Mouse (Mus musculus): ENCODE data around the gene Eef1g.
"Not testable (repeated sequence)": the region's sequence is repeated elsewhere in the genome, so short reads cannot be mapped to it uniquely, and the experiment has no call there.

Eef1g gene

DNA sequence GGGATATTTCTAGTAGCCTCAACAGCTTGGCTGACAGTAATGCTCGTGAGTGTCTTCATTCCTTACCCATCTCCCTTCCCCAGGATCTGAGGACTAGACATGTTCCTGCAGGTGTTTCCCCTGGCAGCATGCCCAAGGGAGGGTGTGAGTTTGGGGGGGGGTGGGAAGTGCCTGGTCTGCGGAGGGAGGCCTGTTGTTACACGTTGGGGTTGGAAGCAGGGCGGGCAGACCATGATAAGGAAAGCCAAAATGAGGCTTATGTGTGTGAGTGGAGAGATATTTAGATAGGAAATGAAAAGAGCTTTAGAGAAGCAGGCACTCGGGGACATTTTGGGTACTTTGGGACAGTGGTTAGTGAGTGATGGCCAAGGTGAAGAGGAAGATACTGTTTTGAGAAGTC lies 22.8 kb upstream of the Eef1g start:
- CTCF ChIA-PET: interaction anchor here (0.7 kb wide), 1 partner anchor 26 kb away, joined by 5 read pairs; no protein-coding TSS in a partner anchor

DNA sequence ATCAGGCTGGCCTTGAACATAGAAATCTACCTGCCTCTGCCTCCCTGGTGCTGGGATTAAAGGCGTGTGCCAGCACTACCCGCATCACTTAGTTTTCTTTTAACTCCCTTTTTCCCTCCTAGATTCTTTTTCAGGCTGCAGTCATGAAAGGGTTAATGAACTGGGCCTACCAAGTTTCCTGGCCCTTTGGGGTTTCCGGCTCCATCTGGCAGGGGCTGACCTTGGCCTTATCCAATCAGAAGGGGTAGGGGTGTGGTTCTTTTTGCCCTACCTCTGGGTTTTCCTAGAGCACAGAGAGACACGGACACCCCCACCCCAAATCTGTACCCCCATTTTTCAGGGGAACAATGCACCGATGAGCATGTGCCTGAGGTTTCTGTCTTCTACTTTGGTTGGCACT lies 22.1 kb upstream of the Eef1g start:
- CTCF ChIA-PET: no interaction called here

DNA sequence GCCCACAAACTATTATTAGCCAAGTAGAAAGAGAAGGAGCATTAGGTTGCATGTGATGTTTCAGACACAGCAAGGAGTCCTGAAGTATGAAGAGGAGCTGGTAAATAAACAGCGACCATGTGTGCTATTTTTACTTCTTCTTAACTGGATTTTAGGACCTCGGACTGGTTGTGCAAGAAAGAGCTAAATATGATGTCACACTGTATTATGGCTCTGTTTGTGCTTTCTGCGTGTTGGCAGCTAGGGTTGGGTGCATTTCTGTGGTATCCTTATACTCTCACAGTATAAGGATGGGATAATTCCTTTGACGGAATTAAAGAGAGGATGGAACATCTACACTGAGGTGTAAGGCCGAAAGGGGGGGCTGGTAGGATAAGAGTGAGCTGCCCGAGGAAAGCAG lies 21.6 kb upstream of the Eef1g start:
- CTCF ChIA-PET: interaction anchor here (0.6 to 0.7 kb wide), 3 partner anchors 23 to 217 kb away, joined by 3 to 6 read pairs (median 5); no protein-coding TSS in a partner anchor

DNA sequence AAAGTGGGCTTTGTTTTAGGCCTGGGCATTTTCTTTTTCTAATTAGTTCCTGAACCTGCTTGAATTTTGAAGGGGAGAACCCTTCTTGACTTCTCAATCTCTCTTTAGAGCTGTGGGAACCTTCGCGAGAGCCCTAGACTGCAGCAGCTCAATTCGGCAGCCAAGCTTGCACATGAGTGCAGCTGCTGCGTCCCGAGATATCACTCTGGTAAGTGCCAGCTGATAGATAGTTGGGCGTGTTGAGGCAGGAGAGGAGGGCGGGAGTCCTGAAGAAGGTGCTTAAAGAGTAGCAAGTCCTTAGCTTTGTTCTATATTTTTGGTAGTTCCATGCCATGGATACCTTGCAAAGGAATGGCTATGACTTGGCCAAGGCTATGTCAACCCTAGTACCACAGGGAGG lies 19.9 kb upstream of the Eef1g start:
- CTCF ChIA-PET: no interaction called here

DNA sequence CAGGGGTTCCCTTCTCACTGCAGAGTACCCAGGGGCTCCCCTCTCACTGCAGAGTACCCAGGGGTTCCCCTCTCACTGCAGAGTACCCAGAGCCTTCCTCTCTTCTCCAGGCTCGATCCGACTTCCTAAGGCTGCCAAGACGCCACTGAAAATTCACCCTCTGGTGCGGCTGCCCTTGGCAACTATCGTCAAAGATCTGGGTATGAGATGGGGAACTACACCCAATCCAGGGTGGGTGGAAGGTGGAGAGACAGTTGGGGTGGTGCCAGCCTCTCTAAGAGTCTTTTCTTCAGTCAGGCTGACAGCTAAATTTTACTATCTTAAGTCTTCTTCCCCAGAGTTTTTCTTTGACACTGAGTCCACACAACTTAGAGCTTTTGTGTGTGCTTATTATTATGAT lies 16.7 kb upstream of the Eef1g start:
- CTCF ChIA-PET: no interaction called here

DNA sequence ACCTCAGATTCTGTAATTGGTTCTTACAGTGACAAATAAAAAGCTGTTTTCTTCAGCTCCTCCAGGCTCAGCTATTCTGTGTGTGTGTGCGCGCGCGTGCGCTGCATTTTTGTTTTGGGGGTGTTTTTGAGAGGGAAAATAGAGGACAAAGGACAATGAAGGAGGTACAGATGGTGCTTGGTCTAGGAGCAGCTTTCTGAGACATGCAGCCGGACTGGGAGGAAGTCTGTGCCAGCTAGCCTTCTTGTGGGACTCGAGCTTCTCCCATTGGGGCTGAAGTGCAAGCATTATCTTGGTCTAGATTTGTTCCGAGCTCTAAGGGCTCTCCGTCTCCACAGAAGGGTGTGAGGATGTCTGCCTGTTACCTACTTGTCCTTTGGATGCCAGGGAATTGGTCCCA lies 14.6 kb upstream of the Eef1g start:
- CTCF ChIA-PET: interaction anchor here (1.0 to 1.4 kb wide), 2 partner anchors 10 to 23 kb away, joined by 3 read pairs; partner anchors contain the start of gene Mta2

DNA sequence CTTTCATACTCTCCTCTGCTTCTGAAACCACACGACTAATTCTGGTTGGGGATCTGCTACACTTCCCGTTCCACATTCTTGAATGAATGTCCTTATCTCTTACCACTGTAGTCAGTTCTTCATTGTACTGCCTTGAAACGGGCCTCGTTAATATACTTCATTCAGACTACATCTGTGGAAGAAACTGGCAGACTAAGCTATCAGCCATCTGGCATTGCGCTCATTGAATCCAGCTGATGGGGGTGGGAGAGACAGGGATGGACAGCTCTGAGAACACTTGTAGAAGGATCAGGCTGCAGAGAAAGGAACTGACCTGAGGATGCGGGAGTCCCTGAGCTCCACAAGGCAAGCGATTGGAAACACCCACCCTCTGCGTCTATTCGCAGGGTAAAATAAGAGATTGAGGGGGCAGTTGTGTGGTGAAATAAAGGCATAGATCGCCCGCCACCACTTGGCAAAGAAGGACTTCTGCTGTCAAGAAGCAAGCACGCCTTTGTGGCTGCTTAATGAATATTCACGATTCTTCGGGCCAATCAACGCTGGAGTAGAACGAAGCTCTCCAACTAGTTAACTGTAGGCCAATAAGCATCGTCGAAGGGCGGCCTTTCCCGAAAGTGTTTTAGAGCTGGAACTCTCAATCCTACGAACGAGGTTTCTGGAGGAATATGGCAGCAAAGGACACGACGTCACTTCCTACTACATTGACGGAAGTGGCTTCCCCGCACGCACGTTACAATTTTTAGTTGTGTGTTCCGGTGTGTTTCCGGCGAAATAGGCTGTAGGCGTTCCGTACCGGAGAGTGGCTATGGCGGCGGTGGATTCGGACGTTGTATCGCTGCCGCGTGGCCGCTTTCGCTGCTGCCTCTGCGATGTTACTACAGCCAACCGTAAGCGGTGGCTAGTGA lies 13.5 kb upstream of the Eef1g start, which contains the start of gene Tut1:
Tut1 (plus strand) TSS at position 713 of the 905 bp plus-strand sequence.
- CTCF ChIA-PET: interaction anchor here (0.5 to 1.2 kb wide), 4 partner anchors 13 to 109 kb away, joined by 3 to 6 read pairs (median 4); partner anchors contain the start of gene Eef1g

DNA sequence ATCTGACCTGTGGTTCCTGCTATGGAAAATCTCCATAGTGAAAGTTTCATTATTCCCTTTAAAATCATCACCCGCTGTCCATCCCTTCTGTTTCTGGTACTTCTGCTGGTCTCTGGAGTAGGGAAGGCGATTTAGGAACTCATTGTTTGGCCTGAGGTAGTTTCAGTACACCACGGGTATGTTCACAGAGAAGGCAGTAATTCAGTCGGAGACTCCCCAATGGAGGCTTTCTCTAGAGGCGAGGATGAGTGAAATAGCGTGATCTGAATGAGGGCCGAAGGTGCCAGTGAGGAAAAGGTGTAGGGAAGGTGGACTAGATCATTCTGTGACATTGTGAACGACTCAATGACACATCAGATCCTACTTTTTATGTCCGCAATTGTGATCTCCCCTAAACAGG lies 12.7 kb upstream of the Eef1g start:
- CTCF ChIA-PET: interaction anchor here (0.5 to 1.2 kb wide), 4 partner anchors 12 to 123 kb away, joined by 4 to 9 read pairs (median 7); partner anchors contain the start of gene Eef1g

DNA sequence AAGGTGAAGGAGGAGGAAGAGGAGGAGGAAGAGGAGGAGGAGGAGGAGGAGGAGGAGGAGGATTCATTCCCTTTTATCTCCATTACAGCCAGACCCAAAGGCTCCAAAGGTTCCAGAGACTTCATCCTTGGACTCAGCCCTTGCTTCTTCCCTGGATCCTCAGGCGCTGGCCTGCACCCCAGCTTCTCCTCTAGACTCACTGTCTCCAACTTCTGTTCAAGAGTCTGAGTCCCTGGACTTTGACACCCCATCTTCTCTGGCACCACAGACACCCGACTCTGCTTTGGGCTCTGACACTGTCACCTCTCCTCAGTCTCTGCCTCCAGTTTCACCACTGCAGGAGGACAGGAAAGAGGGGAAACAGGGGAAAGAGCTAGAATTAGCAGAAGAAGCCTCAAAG lies 4.6 kb upstream of the Eef1g start:
- CTCF ChIA-PET: interaction anchor here (1.1 kb wide), 1 partner anchor 199 kb away, joined by 3 read pairs; no protein-coding TSS in a partner anchor

DNA sequence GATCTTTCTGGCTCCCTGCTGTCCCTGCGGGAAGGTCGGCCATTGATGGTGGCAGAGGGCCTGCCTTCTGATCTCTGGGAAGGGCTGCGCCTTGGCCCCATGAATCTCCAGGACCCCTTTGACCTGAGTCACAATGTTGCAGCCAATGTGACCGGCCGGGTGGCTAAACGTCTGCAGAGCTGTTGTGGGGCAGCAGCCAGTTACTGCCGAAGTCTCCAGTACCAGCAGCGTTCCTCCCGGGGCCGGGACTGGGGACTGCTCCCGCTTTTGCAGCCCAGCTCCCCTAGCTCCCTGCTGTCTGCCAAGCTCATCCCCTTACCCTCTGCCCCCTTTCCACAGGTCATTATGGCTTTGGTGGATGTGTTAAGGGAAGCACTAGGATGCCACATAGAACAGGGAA lies 1.8 kb upstream of the Eef1g start:
- CTCF ChIA-PET: interaction anchor here (1.0 kb wide), 1 partner anchor 35 kb away, joined by 3 read pairs; no protein-coding TSS in a partner anchor

DNA sequence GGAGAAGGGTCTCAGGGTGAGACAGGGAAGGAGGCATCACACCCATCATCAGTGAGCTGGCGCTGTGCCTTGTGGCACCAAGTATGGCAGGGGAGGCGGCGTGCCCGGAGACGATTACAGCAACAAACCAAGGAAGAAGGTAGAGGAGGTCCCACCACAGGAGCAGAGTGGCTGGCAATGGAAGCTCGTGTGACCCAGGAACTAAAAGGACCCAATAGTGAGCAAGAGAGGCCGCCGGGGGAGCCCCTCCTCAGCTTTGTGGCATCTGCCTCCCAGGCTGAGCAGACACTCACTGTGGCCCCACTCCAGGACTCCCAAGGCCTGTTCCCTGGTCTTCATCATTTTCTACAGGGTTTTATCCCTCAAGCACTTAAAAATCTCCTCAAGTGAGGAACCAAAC lies 1.1 kb upstream of the Eef1g start:
- CTCF ChIA-PET: interaction anchor here (0.7 to 1.4 kb wide), 2 partner anchors 12 to 237 kb away, joined by 5 to 6 read pairs; partner anchors contain the start of gene Tut1

DNA sequence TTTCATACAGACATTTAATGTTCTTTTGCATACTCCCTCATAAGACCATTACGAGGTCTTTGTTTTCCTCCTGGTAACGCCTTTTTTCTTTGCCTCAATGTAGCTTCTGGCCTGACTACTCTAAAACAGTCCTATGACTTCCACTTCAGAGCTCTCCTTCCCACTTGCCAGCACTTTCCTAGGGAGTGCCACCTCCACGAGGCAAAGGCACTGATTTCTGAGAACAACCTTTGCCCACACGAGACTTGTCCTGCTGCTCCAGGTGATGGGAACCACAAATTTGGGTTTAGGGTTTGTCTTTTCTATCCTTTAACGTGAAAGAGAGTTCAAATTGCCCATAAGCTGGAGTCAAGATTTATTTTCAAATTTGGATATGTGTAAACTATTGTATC lies 647 bp upstream of the Eef1g start:
- CTCF ChIA-PET: interaction anchor here (0.7 to 1.4 kb wide), 2 partner anchors 13 to 238 kb away, joined by 5 to 6 read pairs; partner anchors contain the start of gene Tut1

DNA sequence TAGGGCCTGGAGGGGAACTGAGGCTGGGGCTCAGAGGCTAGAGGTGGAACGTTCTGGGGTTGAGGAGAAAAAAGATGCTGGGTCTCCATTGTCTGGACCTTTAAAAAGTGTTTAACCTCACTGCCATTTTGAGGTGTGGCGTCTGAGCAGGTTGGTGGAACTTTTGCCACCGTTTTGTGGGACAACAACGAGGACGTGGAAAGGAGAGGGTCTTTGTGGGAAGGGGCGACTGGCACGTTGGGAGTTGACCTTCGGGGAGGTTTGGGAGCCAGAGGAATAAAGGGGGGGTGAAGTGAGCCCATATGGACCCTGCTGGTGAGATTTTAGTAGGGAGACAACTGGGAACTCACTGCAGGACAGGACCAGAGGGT lies 517 bp downstream of the Eef1g start:
- CTCF ChIA-PET: interaction anchor here (1.4 kb wide), 1 partner anchor 14 kb away, joined by 6 read pairs; the partner anchor contains the start of gene Tut1

DNA sequence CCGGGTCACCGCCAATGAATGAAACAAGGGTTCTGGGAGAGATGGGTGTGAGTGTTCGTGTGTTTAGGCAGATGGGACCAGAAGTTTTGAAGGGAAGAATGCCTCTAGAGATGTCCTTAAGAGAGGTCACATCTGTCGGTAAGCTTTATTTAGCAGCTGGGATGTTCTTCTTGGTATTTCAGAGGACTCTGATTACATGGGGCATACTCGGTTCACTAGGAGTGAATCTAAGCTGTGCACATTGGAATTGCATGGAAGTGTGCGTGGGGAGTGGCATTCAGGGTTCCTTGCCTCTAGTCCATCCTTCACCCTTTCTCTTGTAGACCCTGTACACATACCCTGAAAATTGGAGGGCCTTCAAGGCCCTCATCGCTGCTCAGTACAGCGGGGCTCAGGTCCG lies 1.1 kb downstream of the Eef1g start:
- CTCF ChIA-PET: no interaction called here

DNA sequence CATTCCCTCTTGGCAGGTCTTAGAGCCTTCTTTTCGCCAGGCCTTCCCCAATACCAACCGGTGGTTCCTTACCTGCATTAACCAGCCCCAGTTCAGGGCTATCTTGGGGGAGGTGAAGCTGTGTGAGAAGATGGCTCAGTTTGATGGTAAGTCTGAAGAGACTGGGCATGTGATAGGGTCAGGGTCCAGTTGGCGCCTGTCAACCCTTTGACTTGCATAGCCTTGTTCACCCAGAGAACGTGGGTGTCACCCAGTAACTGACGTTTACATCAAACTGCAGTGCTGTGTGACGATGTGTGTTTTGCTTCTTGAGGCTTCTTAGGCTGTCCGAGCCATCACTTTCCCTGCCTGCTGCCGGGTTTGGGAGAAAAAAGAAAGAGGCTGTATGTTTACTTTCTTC lies 5.7 kb downstream of the Eef1g start:
- CTCF ChIA-PET: not testable (repeated sequence)

DNA sequence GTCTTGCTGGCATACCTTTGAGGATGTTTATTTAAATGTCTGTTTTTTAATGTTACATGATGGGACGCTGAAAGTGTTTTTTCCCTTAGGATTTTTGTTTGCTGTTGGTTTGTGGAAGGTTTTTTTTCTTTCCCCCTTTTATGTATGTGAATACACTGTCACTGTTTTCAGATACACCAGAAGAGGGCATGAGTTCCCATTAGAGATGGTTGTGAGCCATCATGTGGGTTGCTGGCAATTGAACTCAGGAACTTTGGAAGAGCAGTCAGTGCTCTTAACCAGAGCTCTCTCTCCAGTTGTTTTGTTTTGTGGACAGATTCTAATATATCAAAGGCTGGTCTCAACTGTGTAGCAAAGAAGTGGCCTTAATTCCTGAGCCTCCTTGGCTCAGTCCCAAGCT lies 7.8 kb downstream of the Eef1g start:
- CTCF ChIA-PET: no interaction called here

DNA sequence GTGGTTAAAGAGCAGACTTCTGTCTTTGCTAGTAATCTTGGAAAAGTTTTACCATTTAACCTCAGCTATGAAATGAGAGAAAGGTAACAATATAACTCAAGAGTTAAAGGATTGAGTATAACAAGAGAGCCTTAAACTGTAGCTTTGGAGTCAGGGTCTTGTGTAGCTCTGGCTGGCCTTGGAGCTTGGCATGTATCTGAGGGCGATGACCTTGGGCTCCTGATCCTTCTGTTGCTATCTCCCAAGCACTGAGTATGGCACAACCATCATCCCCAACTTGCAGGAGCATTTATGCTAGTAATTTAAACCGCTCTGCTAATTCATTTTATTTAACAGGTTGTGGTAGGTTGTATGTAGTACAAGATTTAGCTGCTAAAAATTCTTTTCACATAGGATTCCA lies 8.7 kb downstream of the Eef1g start:
- CTCF ChIA-PET: interaction anchor here (0.7 to 1.6 kb wide), 3 partner anchors 134 to 262 kb away, joined by 3 to 5 read pairs (median 3); no protein-coding TSS in a partner anchor

DNA sequence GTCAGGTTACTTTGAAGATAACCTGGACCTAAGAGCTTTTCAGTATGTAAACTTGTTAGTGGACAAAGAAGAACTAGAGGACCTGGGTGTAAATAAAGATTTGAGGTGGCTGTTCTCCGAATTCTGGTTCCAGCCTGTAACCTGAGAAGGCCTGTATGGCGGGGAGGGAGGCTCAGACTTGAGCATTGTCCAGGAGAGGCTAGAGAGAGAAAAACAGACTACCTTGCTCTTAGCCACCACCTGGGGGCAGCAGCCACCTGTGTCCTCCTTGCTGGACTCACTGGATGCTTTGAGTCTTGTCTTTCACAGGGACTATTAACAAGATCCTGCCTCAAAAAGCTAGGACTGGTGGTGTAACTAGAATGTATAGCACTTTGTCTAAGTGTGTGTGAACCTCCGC lies 9.7 kb downstream of the Eef1g start:
- CTCF ChIA-PET: interaction anchor here (0.7 to 1.6 kb wide), 5 partner anchors 16 to 252 kb away, joined by 3 to 6 read pairs (median 6); no protein-coding TSS in a partner anchor

DNA sequence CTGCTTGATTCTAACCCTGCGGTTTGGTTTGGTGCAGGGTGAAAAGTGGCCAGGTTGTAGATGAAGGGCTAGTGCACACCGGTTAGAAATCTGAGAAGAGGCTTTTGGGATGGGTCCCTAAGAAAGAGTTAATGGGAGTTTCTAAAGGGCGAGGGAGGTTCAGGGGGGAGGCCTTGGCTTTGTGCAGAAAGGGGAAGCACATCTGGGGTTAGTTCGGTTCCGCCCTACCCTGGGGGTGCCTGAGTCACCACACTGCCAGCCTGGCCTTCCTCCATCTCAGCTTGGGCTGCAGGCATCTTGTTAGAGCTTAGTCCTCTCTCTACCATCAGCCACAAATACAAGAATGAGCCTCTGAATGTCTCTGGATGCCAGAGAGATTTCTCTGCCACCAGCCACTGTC lies 13.9 kb downstream of the Eef1g start:
- CTCF ChIA-PET: interaction anchor here (1.2 kb wide), 1 partner anchor 102 kb away, joined by 5 read pairs; no protein-coding TSS in a partner anchor

DNA sequence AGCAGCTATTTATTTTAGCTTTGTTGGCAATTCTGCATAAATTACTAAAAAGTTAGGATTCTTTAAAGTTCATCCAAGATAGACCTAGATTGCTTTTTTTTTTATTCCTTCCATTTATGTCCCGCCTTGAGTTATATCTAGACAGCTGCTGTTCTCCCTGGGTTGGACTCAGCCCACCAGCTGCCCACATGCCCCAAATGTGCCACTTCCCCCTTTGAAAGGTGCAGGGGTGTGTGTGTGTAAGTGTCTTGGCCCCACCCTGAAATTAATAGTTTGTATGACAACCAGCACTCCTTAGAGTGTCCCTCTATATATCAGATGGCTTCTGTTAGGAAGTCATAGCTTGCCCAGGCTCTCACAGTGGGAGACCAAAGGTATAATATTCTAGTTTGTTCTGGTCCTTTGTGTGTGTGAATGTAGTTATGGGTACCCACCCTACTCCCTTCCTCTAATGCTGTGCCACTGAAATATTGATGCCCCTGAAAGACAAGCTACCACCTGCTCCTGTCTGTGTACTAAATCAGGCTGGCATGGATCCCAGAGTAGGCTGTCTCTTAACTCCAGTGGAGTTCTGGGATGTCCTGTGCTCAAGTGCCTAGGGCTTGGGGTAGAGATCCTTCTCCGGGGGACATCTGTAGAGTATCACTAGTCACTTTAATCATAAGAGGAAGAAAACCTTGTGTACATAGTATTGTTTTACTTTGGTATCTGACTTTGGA lies 14.8 kb downstream of the Eef1g start:
- CTCF ChIA-PET: interaction anchor here (1.2 kb wide), 1 partner anchor 101 kb away, joined by 5 read pairs; no protein-coding TSS in a partner anchor

DNA sequence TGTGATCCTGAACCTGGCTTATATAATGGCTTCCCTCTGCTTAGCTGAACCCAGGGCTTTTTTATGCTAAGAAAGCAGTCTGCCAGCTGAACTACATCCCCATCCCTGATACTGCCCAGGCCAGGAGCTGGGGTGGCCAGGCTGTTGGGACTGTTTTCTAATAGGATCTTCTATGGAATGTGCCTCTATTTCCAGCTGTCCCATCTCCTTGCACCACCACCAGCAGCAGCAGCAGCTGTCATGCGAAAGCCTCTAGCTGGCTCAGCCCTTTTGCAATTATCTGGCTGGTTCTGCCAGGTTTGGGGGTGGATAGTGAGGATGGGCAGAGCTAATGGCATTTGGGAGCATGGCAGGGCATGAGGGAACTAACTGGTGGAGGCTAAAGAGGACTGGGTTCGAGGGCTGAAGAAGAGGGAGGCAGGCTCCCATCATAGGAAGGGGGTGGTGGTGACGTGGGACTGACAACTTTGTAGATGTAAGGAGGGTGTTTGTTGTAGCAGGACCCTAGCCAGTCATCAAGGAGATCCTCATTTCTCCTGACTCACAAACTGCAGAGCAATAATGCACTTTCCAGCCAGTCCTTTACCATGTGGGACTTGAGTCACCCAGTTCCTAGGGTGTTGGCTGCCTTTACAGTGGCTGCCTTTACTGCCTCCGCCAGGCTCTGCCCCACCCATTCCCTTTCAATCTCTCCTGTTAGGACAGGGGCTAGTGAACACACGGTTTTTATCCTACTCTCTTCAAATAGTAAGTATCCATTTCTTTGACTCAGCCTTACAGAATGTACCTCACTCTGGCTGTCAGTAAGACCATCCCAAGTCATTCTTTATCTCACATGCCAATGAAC lies 15.7 kb downstream of the Eef1g start:
- CTCF ChIA-PET: no interaction called here

Measured in spleen, embryonic (tissue).